Mouse (Mus musculus): ENCODE results near the gene Ddx52. TPM values are rescaled to one million over a fixed set of nuclear protein-coding genes. Genes with fewer than 3 reads are reported as not detected.

The Ddx52 gene
- polyA plus RNA-seq, 1 experiment: 16.0 TPM

DNA sequence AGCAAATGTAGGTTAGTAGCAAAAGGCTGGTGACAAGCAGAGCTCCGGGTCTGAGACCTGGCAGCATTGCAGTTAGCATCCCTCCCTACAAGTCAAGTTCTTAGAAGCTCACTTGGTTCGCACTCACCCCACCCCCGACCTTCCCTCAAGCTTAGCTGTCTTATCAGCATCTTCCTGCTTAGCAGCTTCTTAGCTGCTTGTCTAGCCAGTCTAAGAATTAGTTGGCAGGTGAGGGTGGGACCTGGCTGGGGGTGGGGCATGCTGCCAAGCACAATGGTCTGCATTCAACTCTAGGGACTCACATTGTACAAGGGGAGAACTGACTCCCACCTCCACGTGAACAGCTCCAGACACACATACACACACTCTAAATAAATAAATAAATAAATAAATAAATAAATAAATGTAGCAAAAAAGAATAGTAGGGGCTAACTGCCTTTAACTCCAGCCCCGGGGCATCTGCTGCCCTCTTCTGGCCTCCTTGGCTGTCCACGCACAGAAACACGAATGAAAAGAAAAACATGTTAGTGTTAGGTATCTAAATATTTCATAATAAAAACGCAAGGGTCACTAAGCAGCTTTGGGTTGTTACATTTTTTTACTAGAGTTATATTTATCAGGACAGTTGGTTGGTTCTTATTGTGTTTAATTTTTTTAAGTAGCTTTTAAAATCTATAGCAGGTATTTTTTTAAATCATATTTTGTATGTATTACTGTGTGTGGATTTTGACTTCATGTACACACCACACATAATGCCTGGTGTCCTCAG, 25.8 kb downstream of the Ddx52 start:
- no peak for DNase-seq (ENCODE audit: extremely low spot score in 1 of 2, low spot score in 1 of 2)

GRCm38 (mm10) chr11:83968205-83968575, 26.3 kb downstream of the Ddx52 start:
- no peak for DNase-seq (ENCODE audit: extremely low spot score in 1 of 2, low spot score in 1 of 2)

- DNase-seq (ENCODE audit: extremely low spot score in 1 of 2, low spot score in 1 of 2): no peak
Measured at GRCm38 (mm10) chr11:83969040-83969439, 27.2 kb downstream of the Ddx52 start.

DNA sequence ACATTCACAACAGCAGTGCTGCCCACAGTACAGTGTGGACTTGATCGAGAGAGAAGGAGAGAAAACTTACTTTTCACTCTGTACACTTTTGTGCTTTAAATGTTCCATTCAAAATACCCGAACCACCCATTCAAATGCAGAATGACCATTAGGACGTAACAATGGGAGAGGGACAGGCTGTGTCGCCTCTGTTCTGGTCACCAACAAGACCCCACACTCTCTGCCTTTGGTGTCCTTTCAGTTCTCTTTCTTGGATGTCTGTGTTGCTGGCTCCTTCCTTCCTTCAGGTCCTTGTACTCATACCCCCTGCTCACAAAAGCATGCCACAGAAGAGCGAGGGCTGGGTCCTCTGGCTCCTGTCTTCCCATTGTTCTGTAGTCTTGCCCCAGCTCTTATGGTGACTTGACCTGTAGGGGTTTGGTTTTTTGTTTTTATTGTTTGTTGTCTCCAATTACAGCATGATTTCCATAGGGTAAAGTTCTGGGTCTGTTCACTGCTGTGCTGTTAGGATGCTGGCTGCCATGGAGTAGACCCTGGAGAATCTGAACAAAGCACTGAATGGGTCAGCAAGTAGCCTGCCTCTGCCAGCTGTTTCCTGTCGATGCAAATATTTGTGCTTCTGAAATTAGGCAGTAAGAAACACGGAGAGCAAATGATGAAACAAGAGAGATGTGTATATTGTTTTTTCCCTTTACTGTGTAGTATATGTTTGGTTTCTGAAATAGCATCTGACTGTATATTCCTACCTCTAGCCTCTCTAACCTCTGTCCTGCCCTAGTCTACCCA, 32.9 kb downstream of the Ddx52 start:
- no peak for DNase-seq (ENCODE audit: extremely low spot score in 1 of 2, low spot score in 1 of 2)

DNA sequence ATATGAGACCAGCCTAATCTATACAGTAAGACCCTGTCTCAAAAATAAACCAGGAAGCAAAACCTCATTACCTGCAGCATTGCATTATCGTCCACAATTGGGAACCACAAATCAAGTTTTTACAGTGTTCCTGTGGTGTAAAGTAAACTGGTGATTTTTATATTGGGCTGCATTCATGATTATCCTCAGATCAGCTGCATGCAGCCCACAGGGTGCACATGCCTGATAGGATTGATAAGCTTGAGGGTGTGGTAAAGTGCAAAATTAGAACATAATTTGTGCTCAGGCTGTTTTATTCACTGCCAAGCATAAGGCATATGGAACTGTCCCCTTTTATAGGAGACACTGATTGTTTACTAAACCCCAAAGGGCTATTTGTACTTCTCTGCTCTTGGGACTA, 33.6 kb downstream of the Ddx52 start:
- DNase-seq (ENCODE audit: extremely low spot score in 1 of 2, low spot score in 1 of 2): no peak

DNA sequence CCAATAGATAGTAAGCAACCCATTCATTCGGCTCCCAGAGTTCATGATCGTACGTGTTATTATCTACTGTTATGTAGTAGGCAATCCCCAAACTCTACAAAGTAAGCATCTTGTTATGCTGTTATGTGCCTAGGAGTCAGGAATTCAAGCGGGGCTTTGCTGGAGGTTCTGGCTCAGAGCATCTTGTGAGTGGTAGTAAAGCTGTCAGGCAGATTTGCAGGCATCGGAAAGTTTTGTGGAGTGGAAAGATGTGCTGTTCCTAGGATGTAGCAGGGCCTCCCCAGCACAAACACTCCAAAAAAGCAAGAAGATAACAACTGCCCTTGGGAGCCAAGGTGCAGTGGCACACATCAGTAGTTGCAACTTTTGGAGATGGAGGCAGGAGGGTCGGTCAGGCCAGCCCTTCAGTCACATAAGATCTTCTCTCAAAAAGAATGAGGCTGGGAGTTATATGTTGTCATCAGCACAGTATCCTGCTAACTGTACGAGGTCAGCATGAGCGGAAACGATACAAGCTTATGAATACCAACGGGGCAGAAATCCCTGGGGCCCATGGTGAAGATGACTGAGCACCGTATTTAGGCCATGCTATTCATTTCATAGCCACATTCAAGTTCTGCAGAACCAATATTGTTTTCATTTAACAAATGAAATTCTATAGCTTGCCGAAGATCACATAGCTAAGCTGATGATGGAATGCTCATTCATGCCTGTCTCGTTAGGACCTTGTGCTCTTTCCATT, 34.5 kb downstream of the Ddx52 start:
- no peak for DNase-seq (ENCODE audit: extremely low spot score in 1 of 2, low spot score in 1 of 2)

- DNase-seq (ENCODE audit: extremely low spot score in 1 of 2, low spot score in 1 of 2): no peak
Measured at GRCm38 (mm10) chr11:83977810-83978209, 35.9 kb downstream of the Ddx52 start.

GRCm38 (mm10) chr11:83979992-83980391, 38.1 kb downstream of the Ddx52 start:
- DNase-seq (ENCODE audit: extremely low spot score in 1 of 2, low spot score in 1 of 2): no peak

- no peak for DNase-seq (ENCODE audit: extremely low spot score in 1 of 2, low spot score in 1 of 2)
Measured at GRCm38 (mm10) chr11:83981338-83981737, 39.5 kb downstream of the Ddx52 start.

DNA sequence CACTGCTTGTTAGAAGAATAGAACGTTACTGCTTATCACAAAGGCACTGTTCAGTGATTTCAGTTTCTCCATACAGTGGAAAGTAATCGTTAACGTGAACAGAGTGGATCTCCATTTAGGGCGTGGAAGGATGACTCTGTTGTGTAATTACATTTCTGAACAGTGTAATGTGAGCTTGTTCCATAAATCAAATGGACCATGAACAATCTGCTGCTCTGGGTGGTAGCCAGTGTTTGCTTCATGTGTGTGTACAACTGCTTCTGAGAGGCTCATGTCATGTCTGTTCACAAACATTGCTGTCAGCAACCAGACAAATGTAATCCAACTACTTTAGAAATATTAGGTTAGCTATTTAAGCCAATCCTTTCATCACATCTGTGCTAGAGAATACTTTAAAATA, 49.8 kb downstream of the Ddx52 start:
- DNase-seq (ENCODE audit: extremely low spot score in 1 of 2, low spot score in 1 of 2): no peak

GRCm38 (mm10) chr11:83993428-83993827, 51.6 kb downstream of the Ddx52 start:
- DNase-seq (ENCODE audit: extremely low spot score in 1 of 2, low spot score in 1 of 2): no peak

- no peak for DNase-seq (ENCODE audit: extremely low spot score in 1 of 2, low spot score in 1 of 2)
Measured at GRCm38 (mm10) chr11:83994481-83994880, 52.6 kb downstream of the Ddx52 start.

DNA sequence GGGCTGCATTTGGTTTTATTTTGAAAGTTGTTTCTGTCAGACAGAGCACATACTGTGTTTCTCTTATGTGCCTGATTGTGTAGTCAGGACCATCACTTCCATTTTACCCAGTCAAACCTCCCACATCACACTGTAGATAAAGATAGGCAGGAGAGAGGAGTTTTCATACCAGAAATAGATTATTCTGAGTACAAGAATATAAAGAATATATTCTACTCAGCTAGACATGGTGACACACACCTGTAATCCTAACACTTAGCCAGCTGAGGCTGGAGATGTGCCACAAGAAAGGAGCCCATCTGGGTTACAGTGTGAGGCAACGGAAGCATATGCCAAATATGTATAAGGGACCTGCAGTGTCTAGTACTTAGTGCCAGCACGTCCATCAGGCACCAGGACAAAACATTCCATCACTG, 53.7 kb downstream of the Ddx52 start:
- peak; percentile 71 to 74 for DNase-seq (ENCODE audit: extremely low spot score in 1 of 2, low spot score in 1 of 2)

DNA sequence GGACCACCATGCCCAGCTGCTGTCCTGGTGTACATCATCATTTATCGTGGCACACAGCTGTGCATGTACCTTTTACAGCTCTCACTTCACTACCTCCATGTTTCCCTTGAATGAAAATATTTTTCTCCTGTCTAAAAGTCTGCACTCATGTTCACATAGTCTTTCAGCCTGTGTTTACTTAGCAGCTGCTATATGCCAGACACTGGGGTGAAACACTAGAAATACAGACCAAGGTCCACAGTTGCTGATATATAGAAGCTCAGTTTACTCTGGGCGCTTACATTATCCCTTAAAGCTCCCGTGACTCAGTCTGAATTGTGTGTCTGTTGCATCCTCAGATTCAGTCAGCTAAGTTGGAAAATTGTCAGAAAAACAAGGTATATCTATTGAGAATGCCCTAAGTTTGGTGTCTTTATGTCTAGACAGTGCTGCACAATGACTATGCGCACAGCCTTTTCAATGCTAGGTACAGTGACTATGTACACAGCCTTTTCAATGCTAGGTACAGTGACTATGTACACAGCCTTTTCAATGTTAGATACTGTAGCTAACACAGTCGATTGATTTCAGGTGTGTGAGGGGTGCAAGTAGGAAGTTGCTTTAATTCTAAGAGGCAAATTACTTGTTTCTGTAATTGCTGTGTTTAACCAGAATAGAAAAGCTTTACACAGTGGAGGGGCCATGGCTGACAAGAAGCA, 55.5 kb downstream of the Ddx52 start:
- DNase-seq (ENCODE audit: extremely low spot score in 1 of 2, low spot score in 1 of 2): no peak

- DNase-seq (ENCODE audit: extremely low spot score in 1 of 2, low spot score in 1 of 2): no peak
Measured at GRCm38 (mm10) chr11:83998993-83999392, 57.1 kb downstream of the Ddx52 start.

- DNase-seq (ENCODE audit: extremely low spot score in 1 of 2, low spot score in 1 of 2): no peak
Measured at GRCm38 (mm10) chr11:83999411-83999915, 57.6 kb downstream of the Ddx52 start.

DNA sequence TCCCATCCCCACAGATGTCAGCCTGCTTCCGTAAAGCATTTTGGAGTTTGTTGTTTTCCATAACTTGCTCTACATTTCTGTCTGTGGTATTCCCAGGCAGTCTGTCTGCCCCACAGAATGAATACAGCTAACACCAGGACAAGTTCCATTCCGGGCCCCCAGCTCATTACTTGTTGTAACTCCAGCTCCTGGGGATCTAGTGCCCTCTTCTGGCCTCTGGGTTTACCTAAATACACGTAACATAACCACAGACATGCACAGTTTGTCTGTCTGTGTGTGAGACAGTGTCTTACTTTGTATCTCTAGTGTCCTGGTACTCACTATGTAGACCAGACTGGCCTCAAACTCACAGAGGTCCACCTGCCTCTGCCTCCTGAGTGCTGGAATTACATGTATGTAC, 59.4 kb downstream of the Ddx52 start:
- no peak for DNase-seq (ENCODE audit: extremely low spot score in 1 of 2, low spot score in 1 of 2)

DNA sequence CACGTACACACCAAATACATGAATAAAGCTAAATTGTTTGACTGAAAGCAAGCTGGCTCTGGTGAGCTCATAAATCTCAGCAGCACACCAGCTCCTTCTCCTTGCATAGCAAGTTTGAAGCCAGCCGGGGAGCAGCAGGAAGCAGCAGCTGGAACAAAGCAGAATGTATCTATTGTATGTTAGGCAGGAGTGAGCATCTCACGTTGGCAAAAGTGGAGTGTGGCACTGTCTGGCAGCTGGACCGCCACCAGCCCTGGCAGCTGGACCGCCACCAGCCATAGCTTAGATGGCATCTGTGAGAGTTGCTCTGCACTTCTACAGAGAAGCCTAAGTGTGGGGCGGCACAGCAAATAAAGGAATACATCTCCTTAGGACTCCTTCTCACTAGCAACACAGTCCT, 62.1 kb downstream of the Ddx52 start:
- peak in 1 of 2 experiments; percentile 18 for DNase-seq (ENCODE audit: extremely low spot score in 1 of 2, low spot score in 1 of 2)

DNA sequence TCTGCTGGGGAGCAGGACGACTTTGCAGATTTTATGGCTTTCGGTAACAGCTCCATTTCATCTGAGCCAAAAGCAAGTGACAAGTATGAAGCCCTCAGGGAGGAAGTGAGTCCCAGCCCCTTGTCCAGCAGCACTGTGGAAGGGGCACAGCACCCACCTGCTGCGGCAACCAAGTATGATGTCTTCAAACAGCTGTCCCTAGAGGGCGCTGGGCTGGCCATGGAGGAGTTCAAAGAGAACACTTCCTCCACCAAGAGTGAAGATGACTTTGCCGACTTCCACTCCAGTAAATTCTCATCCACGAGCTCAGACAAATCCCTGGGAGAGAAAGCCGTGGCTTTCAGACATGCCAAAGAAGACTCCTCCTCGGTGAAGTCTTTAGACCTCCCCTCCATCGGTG, 67.1 kb downstream of the Ddx52 start:
- DNase-seq (ENCODE audit: extremely low spot score in 1 of 2, low spot score in 1 of 2): no peak

DNA sequence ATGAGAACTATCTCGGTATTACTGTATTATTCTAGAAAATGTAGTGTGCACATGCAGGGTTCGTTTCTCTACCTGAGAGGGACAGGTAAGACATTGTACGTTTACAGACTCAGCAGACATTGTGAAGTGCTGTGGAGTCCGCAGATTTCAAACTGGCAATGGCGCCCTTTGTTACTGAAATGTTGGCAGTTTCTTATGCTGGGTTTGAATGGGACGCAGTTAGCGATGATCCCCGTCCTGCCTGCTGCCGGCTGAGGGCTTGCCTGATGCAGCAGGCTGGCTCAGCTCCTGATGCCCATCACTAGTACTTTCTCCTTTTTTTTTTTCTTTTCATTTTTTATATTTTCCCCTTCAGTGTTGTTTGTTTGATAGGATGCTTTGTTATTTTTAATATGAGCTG, 68.5 kb downstream of the Ddx52 start:
- DNase-seq (ENCODE audit: extremely low spot score in 1 of 2, low spot score in 1 of 2): no peak

DNA sequence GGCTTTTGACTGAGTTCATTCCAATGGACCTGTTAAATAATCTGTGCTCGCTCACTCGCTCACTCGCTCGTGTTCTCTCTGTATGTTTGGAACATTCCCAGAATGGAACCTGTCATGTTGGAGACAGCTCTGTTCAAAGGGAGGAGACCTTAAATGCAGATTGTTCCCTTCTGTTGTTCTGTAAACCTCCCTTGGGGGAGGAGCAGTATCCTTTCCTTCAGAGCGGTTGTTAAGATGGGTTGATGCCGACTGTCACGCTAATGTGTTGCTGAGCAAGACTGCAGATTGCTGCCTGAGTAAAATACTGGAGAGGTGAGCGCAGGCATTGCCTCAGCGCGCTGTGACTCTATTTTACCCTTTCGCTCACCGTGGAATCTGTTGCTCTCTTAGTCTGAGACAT, 69.2 kb downstream of the Ddx52 start:
- peak in 1 of 2 experiments; percentile 36 for DNase-seq (ENCODE audit: extremely low spot score in 1 of 2, low spot score in 1 of 2)
